Mouse (Mus musculus): ENCODE data around the gene Exoc3l4.

GRCm38 (mm10) chr12:111447350-111447749 is 30.5 kb downstream of the Exoc3l4 start:
- TF ChIP-seq CTCF (IDR thresholded peaks at IDR 0.05) (no peak), EP300 (IDR thresholded peaks at IDR 0.05) (no peak)
